Mouse (Mus musculus) lung, adult 2 months (tissue): ENCODE measurements around the gene Lin7c.

ENCODE experiments used
- CTCF ChIP-seq: fragments of 200-500 bp; IDR thresholded peaks from 2 replicates; pipeline ENCODE4 v1.5.1; 2011; ENCODE audit warnings: mild to moderate bottlenecking, low read length, control low read depth; ENCODE audit not compliant: insufficient read depth
- POLR2A ChIP-seq: fragments of 200-500 bp; IDR thresholded peaks from 2 replicates; pipeline ENCODE4 v1.6.1; 2011; ENCODE audit warnings: low read depth, mild to moderate bottlenecking, control low read depth, low read length, borderline replicate concordance; ENCODE audit errors: extremely low read depth

GRCm38 (mm10) chr2:109930771-109931170 lies 40.1 kb downstream of the Lin7c start:
- TF ChIP-seq CTCF (0 out of 2 replicates have a peak, but pooled peaks have one; percentile 9), POLR2A (no peak)
